Mouse (Mus musculus): ENCODE results near the gene Ctsc.
"Not testable (repeated sequence)": the region's sequence is repeated elsewhere in the genome, so short reads cannot be mapped to it uniquely, and the experiment has no call there.

Gene Ctsc

DNA sequence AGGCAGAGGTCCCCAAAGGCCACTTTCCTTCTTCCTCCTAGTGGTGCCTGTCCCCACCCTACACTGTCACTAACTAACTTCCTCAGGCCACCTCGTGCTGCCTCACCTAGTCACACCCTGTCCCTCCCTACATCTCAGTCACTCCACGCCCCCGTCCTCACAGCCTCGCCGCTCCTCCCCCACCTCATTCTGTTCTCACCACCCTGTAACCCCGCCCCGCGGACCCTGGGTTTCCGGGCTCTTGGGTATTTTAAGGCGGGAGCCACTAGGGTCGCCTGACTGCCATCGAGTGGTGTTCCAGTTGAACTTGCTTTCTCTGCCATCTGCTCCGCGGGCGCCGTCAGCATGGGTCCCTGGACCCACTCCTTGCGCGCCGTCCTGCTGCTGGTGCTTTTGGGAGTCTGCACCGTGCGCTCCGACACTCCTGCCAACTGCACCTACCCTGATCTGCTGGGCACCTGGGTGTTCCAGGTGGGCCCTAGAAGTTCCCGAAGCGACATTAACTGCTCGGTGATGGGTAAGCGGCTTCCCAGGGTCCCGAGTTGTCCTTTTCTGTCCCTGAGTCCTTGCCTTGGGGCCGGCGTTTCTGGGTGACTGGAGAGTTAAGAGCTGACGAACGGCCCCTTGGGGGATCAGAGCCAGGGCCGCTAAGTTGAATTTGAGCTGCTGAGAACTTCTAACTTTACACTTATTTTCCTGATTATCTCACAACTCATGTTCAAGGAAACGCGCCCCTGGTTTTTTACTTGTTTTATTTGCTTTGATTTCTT is at the start of gene Ctsc:
Gene Ctsc (plus strand): TSS at position 228 of the 770 bp plus-strand sequence.
- peak; percentile 93 for DNase-seq

GRCm38 (mm10) chr7:88229051-88229450 is 48.8 kb upstream of the Ctsc start:
- no peak for DNase-seq

GRCm38 (mm10) chr7:88230121-88230520 is 47.8 kb upstream of the Ctsc start:
- DNase-seq = no peak

- no peak for DNase-seq
Measured at GRCm38 (mm10) chr7:88230756-88231522, 46.9 kb upstream of the Ctsc start.

DNA sequence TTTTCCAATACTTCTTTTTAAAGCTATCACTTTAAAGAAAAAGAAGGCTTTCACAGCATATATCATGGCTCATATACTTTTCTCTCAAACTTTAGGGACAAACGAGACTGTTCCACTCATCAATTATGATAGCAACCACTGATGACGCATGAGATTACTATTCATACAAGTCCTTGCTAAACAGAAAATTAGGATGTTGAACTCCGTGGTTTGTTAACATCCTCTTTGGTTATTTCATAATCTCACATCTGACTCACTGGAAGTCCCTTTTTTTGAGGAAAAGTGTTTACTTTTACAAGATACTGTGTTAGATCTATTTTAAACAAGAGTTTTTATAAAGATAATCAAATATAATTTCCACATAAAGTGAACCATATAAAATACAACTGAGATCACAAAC is 34.8 kb upstream of the Ctsc start:
- no peak for DNase-seq

- DNase-seq = no peak
Measured at GRCm38 (mm10) chr7:88244462-88244861, 33.4 kb upstream of the Ctsc start.

DNA sequence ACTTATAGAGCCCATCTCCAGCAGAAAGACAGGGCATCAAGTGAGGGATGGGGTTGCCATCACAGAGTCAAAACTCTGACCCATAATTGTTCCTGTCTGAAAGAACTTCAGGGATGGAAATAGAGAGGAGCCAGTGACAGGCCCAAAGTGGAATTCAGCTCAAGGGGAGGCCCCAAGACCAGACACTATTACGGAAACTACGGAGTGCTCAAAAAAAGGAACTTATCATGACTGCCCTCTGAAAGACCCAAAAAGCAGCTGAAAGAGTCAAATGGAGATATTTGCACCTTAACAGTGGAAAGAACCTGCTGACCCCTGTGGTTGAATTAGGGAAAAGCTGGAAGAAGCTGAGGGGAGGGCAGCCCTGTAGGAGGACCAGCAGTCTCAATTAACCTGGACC is 27.5 kb upstream of the Ctsc start:
- not testable (repeated sequence) for DNase-seq

GRCm38 (mm10) chr7:88251535-88251934 is 26.4 kb upstream of the Ctsc start:
- no peak for DNase-seq

DNA sequence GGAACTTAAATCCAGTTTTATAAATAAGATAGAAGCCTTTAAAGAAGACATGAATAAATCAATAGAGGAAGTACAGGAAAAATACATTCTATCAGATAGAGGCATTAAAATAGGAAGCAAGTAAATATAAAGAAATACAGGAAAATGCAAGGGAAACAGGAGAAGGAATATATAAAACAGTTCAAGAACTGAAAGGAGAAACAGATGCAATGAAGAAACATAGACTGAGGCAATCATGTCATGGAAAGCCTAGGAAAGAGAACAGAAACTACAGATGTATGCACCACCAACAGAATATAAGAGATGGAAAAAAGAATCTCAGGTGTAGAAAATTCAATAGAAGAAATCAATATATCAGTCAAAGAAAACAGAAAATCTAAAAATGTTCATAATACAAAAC is 25.8 kb upstream of the Ctsc start:
- DNase-seq = no peak

DNA sequence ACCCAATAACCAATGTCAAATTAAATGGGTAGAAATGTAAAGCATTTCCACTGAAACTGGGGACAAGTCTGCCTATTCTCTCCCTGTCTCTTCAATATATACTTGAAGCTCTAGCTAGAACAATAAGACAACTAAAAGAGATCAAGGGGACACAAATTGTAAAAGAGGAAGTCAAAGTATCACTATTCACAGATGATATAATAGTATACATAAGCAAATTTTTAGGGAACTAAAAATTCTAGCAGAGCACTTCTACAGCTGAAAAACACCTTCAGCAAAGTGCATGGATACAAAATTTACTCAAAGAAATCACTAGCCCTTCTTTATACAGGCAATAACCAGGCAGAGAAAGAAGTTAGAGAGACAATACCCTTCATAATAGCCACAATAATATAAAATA is 23.0 kb upstream of the Ctsc start:
- no peak for DNase-seq

- no peak for DNase-seq
Measured at GRCm38 (mm10) chr7:88259155-88259925, 18.5 kb upstream of the Ctsc start.

DNA sequence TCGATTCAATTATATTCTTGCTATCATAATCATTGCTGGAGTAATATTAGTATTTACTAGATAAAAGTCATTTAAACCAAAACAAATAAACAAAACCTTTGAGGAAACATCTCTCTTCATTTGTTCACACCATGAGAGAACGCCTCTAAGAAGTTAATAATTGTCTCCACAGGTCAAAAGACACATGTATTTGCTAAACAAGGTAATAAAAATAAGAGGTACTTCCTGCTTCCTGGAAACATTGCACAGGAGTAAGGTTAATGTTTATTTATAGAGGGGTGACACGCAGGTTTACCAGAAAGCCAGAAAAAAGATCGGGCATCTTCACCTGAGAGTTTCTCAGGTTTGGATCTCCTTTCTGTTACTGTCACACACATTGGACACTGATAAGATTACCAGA is 16.1 kb upstream of the Ctsc start:
- no peak for DNase-seq

GRCm38 (mm10) chr7:88264861-88265260 is 13.0 kb upstream of the Ctsc start:
- no peak for DNase-seq

GRCm38 (mm10) chr7:88269913-88270312 is 8.0 kb upstream of the Ctsc start:
- peak; percentile 7 for DNase-seq

- DNase-seq = peak; percentile 15
Measured at GRCm38 (mm10) chr7:88271531-88271930, 6.4 kb upstream of the Ctsc start.

GRCm38 (mm10) chr7:88276914-88277765 is 745 bp upstream of the Ctsc start:
- DNase-seq = peak; percentile 4

DNA sequence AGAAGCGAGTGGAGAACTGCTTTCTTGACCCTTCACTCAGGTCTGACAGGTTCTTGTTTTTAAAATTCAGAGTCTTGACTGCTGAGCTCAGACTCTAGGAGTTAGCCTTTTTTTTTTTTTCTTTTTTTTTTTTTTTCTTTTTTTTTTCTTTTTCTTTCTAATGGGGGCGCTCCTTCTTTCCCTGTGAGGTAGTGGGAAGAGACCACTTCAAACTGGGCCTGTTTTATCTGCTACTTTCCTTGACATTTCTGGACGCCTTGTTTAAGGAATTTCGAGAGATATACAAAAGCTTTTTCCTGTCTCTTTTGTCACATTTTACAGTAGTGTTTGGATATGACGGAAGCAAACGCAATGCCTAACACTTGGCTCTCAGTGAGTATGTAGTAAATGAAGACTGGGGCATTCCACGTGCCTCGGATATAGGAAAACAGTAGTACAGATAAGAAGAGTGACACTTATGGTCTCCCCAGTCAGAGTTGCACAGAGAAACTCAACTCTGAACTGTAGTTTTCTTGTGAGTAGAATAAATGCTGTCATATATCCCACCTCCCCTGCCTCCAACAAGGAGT is 827 bp downstream of the Ctsc start:
- no peak for DNase-seq

GRCm38 (mm10) chr7:88285276-88285675 is 7.4 kb downstream of the Ctsc start:
- no peak for DNase-seq

- DNase-seq = no peak
Measured at GRCm38 (mm10) chr7:88291036-88291435, 13.2 kb downstream of the Ctsc start.

GRCm38 (mm10) chr7:88292044-88292443 is 14.2 kb downstream of the Ctsc start:
- no peak for DNase-seq

DNA sequence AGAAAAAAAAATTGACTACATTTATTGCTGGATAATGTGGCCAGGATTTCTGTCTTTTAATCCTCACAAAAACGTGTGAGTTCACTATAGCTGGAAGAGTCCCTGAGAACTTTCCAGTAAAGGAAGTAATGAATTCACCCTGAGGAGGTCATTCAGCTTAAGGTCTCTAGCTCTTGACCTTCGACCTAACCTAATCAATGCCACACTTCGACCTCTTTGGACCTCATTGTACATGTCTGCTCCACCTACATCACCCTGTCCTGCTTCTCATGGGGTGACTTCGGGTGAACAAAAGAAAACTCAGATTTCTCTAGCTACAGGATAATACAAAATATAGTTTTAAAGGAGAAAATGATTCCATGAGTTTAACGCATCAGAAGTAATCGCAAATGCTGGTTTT is 16.0 kb downstream of the Ctsc start:
- no peak for DNase-seq

GRCm38 (mm10) chr7:88295989-88296388 is 18.1 kb downstream of the Ctsc start:
- no peak for DNase-seq
